Mouse (Mus musculus) liver, adult 2 months (tissue): ENCODE data around the gene Bcl11b.

Experiments used
- CTCF ChIP-seq: fragments of 200-500 bp; IDR thresholded peaks from 2 replicates; pipeline ENCODE4 v1.5.1; 2011; ENCODE audit warnings: low read depth, low read length, control low read depth
- POLR2A ChIP-seq: fragments of 200-500 bp; IDR thresholded peaks from 2 replicates; pipeline ENCODE4 v1.6.1; 2011; ENCODE audit warnings: low read length, control low read depth; ENCODE audit not compliant: insufficient read depth; ENCODE audit errors: extremely low read depth

- TF ChIP-seq CTCF (no peak), POLR2A (no peak)
These were observed 9.0 kb downstream of the Bcl11b start for GRCm38 (mm10) chr12:107994421-107994820.
